Mouse (Mus musculus) myocyte (in vitro differentiated cells): ENCODE measurements around the gene Arhgef3. TPM values are rescaled to one million over a fixed set of nuclear protein-coding genes. Genes with fewer than 3 reads are reported as not detected.

Source experiments
- H3K27me3 ChIP-seq: one replicate; pipeline ENCODE4 v1.6.1; 2011; ENCODE audit not compliant: control insufficient read depth, insufficient read depth, insufficient read length
- H3K36me3 ChIP-seq: one replicate; pipeline ENCODE4 v1.6.1; 2011; ENCODE audit not compliant: control insufficient read depth, insufficient read depth
- H3K4me2 ChIP-seq: one replicate; pipeline ENCODE4 v1.6.1; 2011; ENCODE audit warnings: low read depth, control low read depth
- H3K4me3 ChIP-seq: one replicate; pipeline ENCODE4 v1.5.1; 2011; ENCODE audit warnings: mild to moderate bottlenecking, control low read depth, moderate library complexity
- H3K79me2 ChIP-seq: one replicate; pipeline ENCODE4 v1.6.1; 2011; ENCODE audit not compliant: control insufficient read depth, insufficient read depth
- H3ac ChIP-seq: one replicate; pipeline ENCODE4 v1.6.1; 2011; ENCODE audit not compliant: control insufficient read depth, insufficient read length
- CEBPB ChIP-seq: IDR thresholded peaks from 2 replicates; pipeline ENCODE4 v1.6.1; 2011; ENCODE audit warnings: mild to moderate bottlenecking, moderate library complexity; ENCODE audit not compliant: poor library complexity, insufficient read depth, severe bottlenecking
- E2F4 ChIP-seq: IDR thresholded peaks from one replicate; pipeline ENCODE4 v1.6.1; 2011; ENCODE audit warnings: mild to moderate bottlenecking, control low read depth, moderate library complexity; ENCODE audit not compliant: insufficient read depth
- MAX ChIP-seq: IDR thresholded peaks from one replicate; pipeline ENCODE4 v1.6.1; 2011; ENCODE audit warnings: low read depth, mild to moderate bottlenecking, control low read depth
- MYOD1 ChIP-seq, 3 experiments: IDR thresholded peaks; one replicate each; pipeline ENCODE4 v1.6.1; 2011; ENCODE audit warnings: control low read depth in 2 of 3, low read depth in 2 of 3, mild to moderate bottlenecking in 2 of 3, moderate library complexity in 1 of 3; ENCODE audit not compliant: insufficient read length in 2 of 3, control insufficient read depth in 1 of 3
- MYOG ChIP-seq, 3 experiments: IDR thresholded peaks; one replicate each; pipeline ENCODE4 v1.6.1; 2011; ENCODE audit warnings: control low read depth in 2 of 3, low read depth in 2 of 3, mild to moderate bottlenecking in 2 of 3; ENCODE audit not compliant: insufficient read length in 2 of 3, control insufficient read depth in 1 of 3, insufficient read depth in 1 of 3
- POLR2A ChIP-seq: IDR thresholded peaks from one replicate; pipeline ENCODE4 v1.6.1; 2011; ENCODE audit warnings: low read depth, mild to moderate bottlenecking, control low read depth, moderate library complexity; ENCODE audit not compliant: insufficient read length
- POLR2AphosphoS2 ChIP-seq: IDR thresholded peaks from one replicate; pipeline ENCODE4 v1.6.1; 2011; ENCODE audit warnings: low read depth, control low read depth; ENCODE audit not compliant: insufficient read length
- REST ChIP-seq: IDR thresholded peaks from one replicate; pipeline ENCODE4 v1.6.1; 2011; ENCODE audit warnings: mild to moderate bottlenecking, control low read depth, moderate library complexity; ENCODE audit not compliant: insufficient read depth, insufficient read length
- SRF ChIP-seq: IDR thresholded peaks from one replicate; pipeline ENCODE4 v1.6.1; 2011; ENCODE audit warnings: low read depth; ENCODE audit not compliant: control insufficient read depth, insufficient read length
- TCF12 ChIP-seq: IDR thresholded peaks from one replicate; pipeline ENCODE4 v1.6.1; 2011; ENCODE audit warnings: mild to moderate bottlenecking, control low read depth; ENCODE audit not compliant: poor library complexity, insufficient read depth, severe bottlenecking
- TCF3 ChIP-seq: IDR thresholded peaks from one replicate; pipeline ENCODE4 v1.6.1; 2011; ENCODE audit warnings: low read depth, control low read depth; ENCODE audit not compliant: insufficient read length
- USF1 ChIP-seq: IDR thresholded peaks from one replicate; pipeline ENCODE4 v1.6.1; 2011; ENCODE audit warnings: low read depth, mild to moderate bottlenecking, control low read depth, moderate library complexity
- polyA plus RNA-seq: library from polyadenylated mRNA; unstranded; fragments of >200 nt; fragmentation: generic; extraction: Trizol; gene quantifications from one replicate; pipeline ENCODE4 v1.2.1, GENCODE M21; 2012; ENCODE audit warnings: missing spikeins

Arhgef3 gene
- polyA plus RNA-seq, 1 experiment, result 6.6 TPM

- TF ChIP-seq E2F4 (no peak), POLR2A (no peak), REST (no peak), CEBPB (no peak), USF1 (no peak), MYOD1 (IDR thresholded peaks at IDR 0.05; ENCODE audit: control insufficient read depth in 1 of 3, insufficient read length in 2 of 3, low read depth in 2 of 3) (no peak)
- Histone ChIP-seq H3K79me2 (no peaks in the 10 kb centered on the region), H3ac (no peak overlapping the region), H3K36me3 (no peaks in the 10 kb centered on the region), H3K4me3 (no peak overlapping the region), H3K4me2 (peak overlapping the region; percentile 67), H3K27me3 (peaks cover 5% of the 10 kb centered on the region)
Observed at GRCm38 (mm10) chr14:27340682-27341415, 226.2 kb downstream of the Arhgef3 start.

GRCm38 (mm10) chr14:27341486-27341885 is 226.8 kb downstream of the Arhgef3 start:
- Histone ChIP-seq H3K4me3 (no peak overlapping the region), H3K4me2 (peak overlapping the region; percentile 67), H3K79me2 (no peaks in the 10 kb centered on the region), H3K36me3 (no peaks in the 10 kb centered on the region), H3K27me3 (no peaks in the 10 kb centered on the region), H3ac (no peak overlapping the region)
- peak in 1 of 3 experiments; percentile 24 for TF ChIP-seq MYOD1 (IDR thresholded peaks at IDR 0.05; ENCODE audit: control insufficient read depth in 1 of 3, insufficient read length in 2 of 3, low read depth in 2 of 3)
- TF ChIP-seq POLR2AphosphoS2, result no peak
- no peak for TF ChIP-seq TCF3
- 0 out of 2 replicates have a peak, but pooled peaks have one; percentile 37 for TF ChIP-seq CEBPB
- no peak for TF ChIP-seq E2F4
- TF ChIP-seq REST, result no peak
- TF ChIP-seq MAX, result no peak

GRCm38 (mm10) chr14:27342451-27342850 is 227.8 kb downstream of the Arhgef3 start:
- Histone ChIP-seq H3K79me2 (no peaks in the 10 kb centered on the region), H3K36me3 (no peaks in the 10 kb centered on the region), H3K4me2 (peak overlapping the region; percentile 67), H3ac (no peak overlapping the region), H3K27me3 (no peaks in the 10 kb centered on the region), H3K4me3 (no peak overlapping the region)
- TF ChIP-seq MYOD1 (IDR thresholded peaks at IDR 0.05; ENCODE audit: control insufficient read depth in 1 of 3, insufficient read length in 2 of 3, low read depth in 2 of 3), result peak in 1 of 3 experiments; percentile 11
- no peak for TF ChIP-seq MAX

- Histone ChIP-seq H3K4me3 (no peak overlapping the region), H3K27me3 (no peaks in the 10 kb centered on the region), H3K36me3 (no peaks in the 10 kb centered on the region), H3K4me2 (no peak overlapping the region), H3K79me2 (no peaks in the 10 kb centered on the region), H3ac (no peak overlapping the region)
- no peak for TF ChIP-seq TCF12
- TF ChIP-seq POLR2AphosphoS2, result no peak
- no peak for TF ChIP-seq USF1
- no peak for TF ChIP-seq MYOD1 (IDR thresholded peaks at IDR 0.05; ENCODE audit: control insufficient read depth in 1 of 3, insufficient read length in 2 of 3, low read depth in 2 of 3)
- no peak for TF ChIP-seq POLR2A
- no peak for TF ChIP-seq MAX
- TF ChIP-seq MYOG (IDR thresholded peaks at IDR 0.05; ENCODE audit: control insufficient read depth in 1 of 3, insufficient read depth in 1 of 3, insufficient read length in 2 of 3, low read depth in 2 of 3), result no peak
- no peak for TF ChIP-seq E2F4
- TF ChIP-seq REST, result no peak
- TF ChIP-seq CEBPB, result no peak
- TF ChIP-seq TCF3, result no peak
- no peak for TF ChIP-seq SRF
Observed at GRCm38 (mm10) chr14:27344250-27344990, 229.7 kb downstream of the Arhgef3 start.

- Histone ChIP-seq H3K4me3 (no peak overlapping the region), H3ac (no peak overlapping the region), H3K79me2 (no peaks in the 10 kb centered on the region), H3K36me3 (no peaks in the 10 kb centered on the region), H3K4me2 (no peak overlapping the region), H3K27me3 (no peaks in the 10 kb centered on the region)
- no peak for TF ChIP-seq SRF
- no peak for TF ChIP-seq MYOD1 (IDR thresholded peaks at IDR 0.05; ENCODE audit: control insufficient read depth in 1 of 3, insufficient read length in 2 of 3, low read depth in 2 of 3)
- no peak for TF ChIP-seq USF1
- TF ChIP-seq POLR2AphosphoS2, result no peak
- no peak for TF ChIP-seq POLR2A
Observed at GRCm38 (mm10) chr14:27345051-27345885, 230.6 kb downstream of the Arhgef3 start.
